Mouse (Mus musculus): ENCODE measurements around the gene Det1.

DNA sequence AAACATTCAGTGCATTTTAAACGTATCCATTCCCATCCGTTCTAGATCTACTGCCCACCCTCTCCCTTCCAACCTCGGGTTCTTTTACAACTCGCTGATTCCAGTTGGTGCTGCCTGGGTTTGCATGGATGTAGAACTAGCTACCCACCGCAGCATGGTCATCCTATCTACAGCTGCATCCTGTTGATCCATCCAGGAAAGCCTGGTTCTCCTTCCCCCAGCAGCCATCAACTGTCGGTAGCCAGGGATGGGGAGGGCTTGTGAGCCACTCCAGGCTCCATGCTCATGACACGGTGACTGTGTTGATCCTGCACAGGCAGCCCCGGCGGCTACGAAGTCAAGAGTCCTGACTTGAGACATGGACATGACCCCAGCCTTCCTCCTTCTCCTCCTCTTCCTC, 46.9 kb upstream of the Det1 start:
- TF ChIP-seq POLR2A (IDR thresholded peaks at IDR 0.05; ENCODE audit: low read depth, low read length) (no peak), CTCF (IDR thresholded peaks at IDR 0.05; ENCODE audit: borderline replicate concordance, insufficient read depth, low read length) (no peak)

All from embryonic fibroblast, embryonic 13.5 days (primary cell).